31 mouse cellular contexts compared by ENCODE assay signal in genomic region chr6:145426501-145426900, GRCm38 (mm10).
DNase-seq lines count a peak whose midpoint lies in the region; ATAC-seq lines count a peak whose summit lies in the region.
"Had no signal": no experiment of that assay in that cellular context is flagged by ENCODE, and none has a peak within 500 bp of the region (broad histone marks: within the 10 kb centered on the region; RNA-seq: fewer than 3 reads in every experiment).

No protein-coding gene starts in this region.

- H3K27ac ChIP-seq in forebrain, embryonic 11.5 days (ENCODE audit: low read depth, low read length) = no peak overlapping the region
- H3K27ac ChIP-seq in forebrain, embryonic 15.5 days (replicated peaks) = no peak overlapping the region
- H3K27ac ChIP-seq in intestine, embryonic 14.5 days (ENCODE audit: low read depth) = no peak overlapping the region
- no peak overlapping the region for H3K27ac ChIP-seq in intestine, embryonic 16.5 days (ENCODE audit: low read length)
- H3K27ac ChIP-seq in midbrain, embryonic 11.5 days (ENCODE audit: low read depth, low read length) = no peak overlapping the region
- H3K27ac ChIP-seq in midbrain, embryonic 10.5 days (replicated peaks) = no peak overlapping the region
- H3K27ac ChIP-seq: embryonic facial prominence, embryonic 10.5 days; embryonic facial prominence, embryonic 13.5 days; forebrain, embryonic 13.5 days; gastrocnemius, adult 2 months; heart, embryonic 15.5 days; hindbrain, embryonic 10.5 days; hindbrain, embryonic 13.5 days had no signal

- H3K9ac ChIP-seq in forebrain, embryonic 11.5 days (ENCODE audit: low read length) = no peak overlapping the region
- no peak overlapping the region for H3K9ac ChIP-seq in forebrain, embryonic 15.5 days (replicated peaks)
- H3K9ac ChIP-seq in intestine, embryonic 14.5 days (ENCODE audit: low read length) = no peak overlapping the region
- no peak overlapping the region for H3K9ac ChIP-seq in intestine, embryonic 16.5 days (ENCODE audit: low read depth, low read length)
- no peak overlapping the region for H3K9ac ChIP-seq in midbrain, embryonic 11.5 days (ENCODE audit: low read length)
- H3K9ac ChIP-seq: embryonic facial prominence, embryonic 13.5 days; forebrain, embryonic 13.5 days; forebrain, postnatal 0 days; heart, embryonic 12.5 days; heart, embryonic 15.5 days; hindbrain, embryonic 13.5 days had no signal

- ATAC-seq in forebrain, embryonic 11.5 days (replicated peaks; ENCODE audit: low FRiP score) = no peak
- ATAC-seq in forebrain, embryonic 15.5 days (replicated peaks) = no peak
- no peak for ATAC-seq in intestine, embryonic 14.5 days (replicated peaks; ENCODE audit: low FRiP score, low TSS enrichment, low read depth)
- no peak for ATAC-seq in intestine, embryonic 16.5 days
- no peak for ATAC-seq in midbrain, embryonic 11.5 days (ENCODE audit: low FRiP score)
- ATAC-seq: activated CD4-positive, CD25-positive, alpha-beta regulatory T cell, adult 4 months; forebrain, embryonic 13.5 days; forebrain, postnatal 0 days; hindbrain, embryonic 16.5 days had no signal

- no peaks in the 10 kb centered on the region for H3K27me3 ChIP-seq in forebrain, embryonic 11.5 days (ENCODE audit: control insufficient read depth, insufficient read depth, low read length)
- H3K27me3 ChIP-seq in forebrain, embryonic 15.5 days = no peaks in the 10 kb centered on the region
- no peaks in the 10 kb centered on the region for H3K27me3 ChIP-seq in intestine, embryonic 14.5 days (replicated peaks; ENCODE audit: control insufficient read depth, insufficient read depth, low read length)
- H3K27me3 ChIP-seq in intestine, embryonic 16.5 days (replicated peaks; ENCODE audit: control insufficient read depth, insufficient read depth, low read length) = no peaks in the 10 kb centered on the region
- no peaks in the 10 kb centered on the region for H3K27me3 ChIP-seq in midbrain, embryonic 11.5 days (ENCODE audit: control insufficient read depth, insufficient read depth, low read length)
- no peaks in the 10 kb centered on the region for H3K27me3 ChIP-seq in midbrain, embryonic 10.5 days (ENCODE audit: low read depth, poor library complexity, severe bottlenecking)
- H3K27me3 ChIP-seq: embryonic facial prominence, embryonic 13.5 days; forebrain, embryonic 13.5 days; heart, embryonic 15.5 days had no signal

- H3K36me3 ChIP-seq in forebrain, embryonic 11.5 days (ENCODE audit: control insufficient read depth, insufficient read depth, low read length) = no peaks in the 10 kb centered on the region
- H3K36me3 ChIP-seq in forebrain, embryonic 15.5 days = no peaks in the 10 kb centered on the region
- no peaks in the 10 kb centered on the region for H3K36me3 ChIP-seq in intestine, embryonic 14.5 days (ENCODE audit: control insufficient read depth, insufficient read depth, low read length)
- H3K36me3 ChIP-seq in intestine, embryonic 16.5 days (ENCODE audit: control insufficient read depth, insufficient read depth, low read length) = no peaks in the 10 kb centered on the region
- no peaks in the 10 kb centered on the region for H3K36me3 ChIP-seq in midbrain, embryonic 11.5 days (ENCODE audit: control insufficient read depth, insufficient read depth, low read length)
- H3K36me3 ChIP-seq in midbrain, embryonic 10.5 days = no peaks in the 10 kb centered on the region
- H3K36me3 ChIP-seq: embryonic facial prominence, embryonic 10.5 days; embryonic facial prominence, embryonic 13.5 days; heart, embryonic 12.5 days; heart, embryonic 15.5 days; hindbrain, embryonic 10.5 days; hindbrain, embryonic 13.5 days had no signal

- no peaks in the 10 kb centered on the region for H3K9me3 ChIP-seq in forebrain, embryonic 11.5 days (ENCODE audit: control insufficient read depth, low read length)
- H3K9me3 ChIP-seq in forebrain, embryonic 15.5 days = no peaks in the 10 kb centered on the region
- no peaks in the 10 kb centered on the region for H3K9me3 ChIP-seq in intestine, embryonic 14.5 days (ENCODE audit: control insufficient read depth, low read length)
- no peaks in the 10 kb centered on the region for H3K9me3 ChIP-seq in intestine, embryonic 16.5 days (ENCODE audit: control insufficient read depth, low read length)
- H3K9me3 ChIP-seq in midbrain, embryonic 11.5 days (ENCODE audit: control insufficient read depth, low read length) = no peaks in the 10 kb centered on the region
- no peaks in the 10 kb centered on the region for H3K9me3 ChIP-seq in midbrain, embryonic 10.5 days (replicated peaks)
- H3K9me3 ChIP-seq: embryonic facial prominence, embryonic 10.5 days; embryonic facial prominence, embryonic 13.5 days; forebrain, embryonic 13.5 days; heart, embryonic 12.5 days; heart, embryonic 15.5 days; hindbrain, embryonic 10.5 days; hindbrain, embryonic 13.5 days had no signal

- H3K4me3 ChIP-seq in forebrain, embryonic 11.5 days (ENCODE audit: low read depth, low read length) = no peak overlapping the region
- no peak overlapping the region for H3K4me3 ChIP-seq in forebrain, embryonic 15.5 days
- H3K4me3 ChIP-seq in intestine, embryonic 14.5 days (ENCODE audit: low read depth, low read length) = no peak overlapping the region
- no peak overlapping the region for H3K4me3 ChIP-seq in intestine, embryonic 16.5 days (ENCODE audit: low read length)
- no peak overlapping the region for H3K4me3 ChIP-seq in midbrain, embryonic 11.5 days (ENCODE audit: low read depth, low read length)
- no peak overlapping the region for H3K4me3 ChIP-seq in midbrain, embryonic 10.5 days
- H3K4me3 ChIP-seq: embryonic facial prominence, embryonic 10.5 days; embryonic facial prominence, embryonic 13.5 days; erythroblast, embryonic 14.5 days; forebrain, embryonic 13.5 days; gastrocnemius, adult 2 months; heart, embryonic 12.5 days; heart, embryonic 15.5 days; hindbrain, embryonic 10.5 days; hindbrain, embryonic 13.5 days had no signal

- peak; percentile 25 for DNase-seq in forebrain, embryonic 11.5 days (ENCODE audit: low spot score)
- DNase-seq in intestine, embryonic 14.5 days (ENCODE audit: low spot score) = peak; percentile 47
- peak; percentile 81 for DNase-seq in midbrain, embryonic 11.5 days (ENCODE audit: low spot score, missing footprints)
- DNase-seq in midbrain, embryonic 10.5 days (ENCODE audit: low spot score) = no peak
- peak; percentile 1 for DNase-seq in right cerebral cortex, postnatal 25 days
- DNase-seq in right cerebral cortex, postnatal 36 days (ENCODE audit: low spot score in 2 of 2) = no peak
- DNase-seq: adrenal gland, adult 8-10 months; adrenal gland, postnatal 25 days; cerebellum, adult 11-12 months; cerebellum, adult 8-10 months; cerebellum, postnatal 10 days; cerebellum, postnatal 36 days; embryo, embryonic 11 days; forebrain, postnatal 0 days; gastrocnemius, adult 2 months; gastrocnemius, postnatal 14 days; heart, adult 18-20 months; heart, postnatal 10 days; heart, postnatal 36 days had no signal

- WGBS in forebrain, embryonic 11.5 days = 80% methylated on average over 10 of the region's 10 CpGs
- WGBS in forebrain, embryonic 15.5 days = 74% methylated on average over 10 of the region's 10 CpGs
- WGBS in intestine, embryonic 14.5 days = 73% methylated on average over 10 of the region's 10 CpGs
- WGBS in intestine, embryonic 16.5 days = 69% methylated on average over 10 of the region's 10 CpGs
- 77% methylated on average over 10 of the region's 10 CpGs for WGBS in midbrain, embryonic 11.5 days
- WGBS in midbrain, embryonic 10.5 days = 82% methylated on average over 10 of the region's 10 CpGs

- H3K4me2 ChIP-seq in forebrain, embryonic 11.5 days (ENCODE audit: low read depth, low read length, severe bottlenecking) = no peak overlapping the region
- H3K4me2 ChIP-seq in forebrain, embryonic 15.5 days (replicated peaks) = no peak overlapping the region
- H3K4me2 ChIP-seq in intestine, embryonic 14.5 days (ENCODE audit: low read length) = no peak overlapping the region
- no peak overlapping the region for H3K4me2 ChIP-seq in intestine, embryonic 16.5 days (ENCODE audit: low read depth, low read length)
- H3K4me2 ChIP-seq in midbrain, embryonic 11.5 days = no peak overlapping the region
- H3K4me2 ChIP-seq: embryonic facial prominence, embryonic 13.5 days; forebrain, embryonic 13.5 days; heart, embryonic 12.5 days; heart, embryonic 15.5 days; hindbrain, embryonic 13.5 days had no signal

- no peaks in the 10 kb centered on the region for H3K4me1 ChIP-seq in forebrain, embryonic 11.5 days (replicated peaks; ENCODE audit: control insufficient read depth, insufficient read depth, low read length)
- H3K4me1 ChIP-seq in forebrain, embryonic 15.5 days = no peaks in the 10 kb centered on the region
- no peaks in the 10 kb centered on the region; the same call in 1 of the 2 replicates for H3K4me1 ChIP-seq in intestine, embryonic 14.5 days (replicated peaks; ENCODE audit: control insufficient read depth, insufficient read depth, low read length)
- peaks cover 3% of the 10 kb centered on the region; the same call in 1 of the 2 replicates for H3K4me1 ChIP-seq in intestine, embryonic 16.5 days (ENCODE audit: control insufficient read depth, insufficient read depth, low read length)
- no peaks in the 10 kb centered on the region; the same call in 1 of the 2 replicates for H3K4me1 ChIP-seq in midbrain, embryonic 11.5 days (ENCODE audit: control insufficient read depth, insufficient read depth, low read length)
- H3K4me1 ChIP-seq in midbrain, embryonic 10.5 days = peaks cover 15% of the 10 kb centered on the region
- H3K4me1 ChIP-seq: forebrain, embryonic 13.5 days; heart, embryonic 15.5 days; hindbrain, embryonic 10.5 days; hindbrain, embryonic 13.5 days had no signal

Comparison
In these comparisons a context has a peak if more than half of its experiments do, and no peak if none do; other contexts are left out.
1. DNase-seq: peak in forebrain, embryonic 11.5 days (single experiment), intestine, embryonic 14.5 days (single experiment), midbrain, embryonic 11.5 days (single experiment) and right cerebral cortex, postnatal 25 days (single experiment); none in midbrain, embryonic 10.5 days (single experiment) and right cerebral cortex, postnatal 36 days (0 of 2).